Mouse (Mus musculus) hindbrain, embryonic 10.5 days (tissue): ENCODE measurements around the gene Ahrr. TPM values are rescaled to one million over a fixed set of nuclear protein-coding genes. Genes with fewer than 3 reads are reported as not detected.

ENCODE experiments used
- DNase-seq: peaks from one replicate; pipeline ENCODE4 v3.0.0-alpha.2; 2017; ENCODE audit warnings: low spot score
- H3K27ac ChIP-seq: fragments of 300-500 bp; sonication (generic); 2 replicates; pipeline ENCODE4 v1.5.1; 2016; ENCODE audit warnings: mild to moderate bottlenecking, moderate library complexity
- H3K27me3 ChIP-seq: fragments of 300-500 bp; sonication (generic); 2 replicates; pipeline ENCODE4 v1.6.1; 2016; ENCODE audit warnings: mild to moderate bottlenecking; ENCODE audit not compliant: poor library complexity, insufficient read depth, severe bottlenecking
- H3K36me3 ChIP-seq: fragments of 300-500 bp; sonication (generic); 2 replicates; pipeline ENCODE4 v1.6.1; 2016; ENCODE audit warnings: mild to moderate bottlenecking, moderate library complexity
- H3K4me1 ChIP-seq: fragments of 300-500 bp; sonication (generic); replicated peaks from 2 replicates; pipeline ENCODE4 v1.6.1; 2016; ENCODE audit warnings: mild to moderate bottlenecking
- H3K4me3 ChIP-seq: fragments of 300-500 bp; sonication (generic); 2 replicates; pipeline ENCODE4 v1.5.1; 2016; ENCODE audit warnings: mild to moderate bottlenecking, moderate library complexity
- H3K9me3 ChIP-seq: fragments of 300-500 bp; sonication (generic); 2 replicates; pipeline ENCODE4 v1.6.1; 2016; ENCODE audit warnings: mild to moderate bottlenecking, moderate library complexity
- WGBS: fragments of 180-500 bp; shearing (Covaris S2); methylation state at CpG from one replicate; pipeline ENCODE4 v1.1.7; 2016; 5-methylcytosine and 5-hydroxymethylcytosine counted together
- polyA plus RNA-seq: library from polyadenylated mRNA; unstranded; fragments of >200 nt; fragmentation: Nextera tagmentation; extraction: Ambion mirVana; gene quantifications from 2 replicates; pipeline ENCODE4 v1.2.1, GENCODE M21; 2016

Gene Ahrr
- polyA plus RNA-seq = 0.81 and 1.1 TPM in 2 replicates

DNA sequence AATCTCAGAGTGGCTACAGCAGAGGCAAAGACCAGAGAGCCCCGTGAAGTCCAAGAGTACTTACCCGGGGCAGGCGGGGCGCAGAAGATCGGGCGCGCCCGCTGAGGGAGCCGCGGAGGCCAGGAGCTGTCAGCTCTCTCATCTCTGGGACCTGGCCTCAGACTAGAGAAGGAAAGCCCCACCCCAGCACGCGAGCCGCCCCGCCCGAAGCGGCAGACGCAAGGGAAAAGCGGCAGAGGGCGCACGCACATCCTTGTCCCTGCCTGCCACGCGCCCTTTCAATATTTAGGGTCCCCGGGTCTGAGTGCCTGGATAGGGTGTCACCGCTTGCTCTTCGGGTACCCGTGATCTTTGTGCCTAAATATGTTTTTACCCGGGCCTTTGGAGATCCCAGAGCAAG lies at the start of gene Ahrr:
Gene Ahrr, minus strand, starts transcription at position 165 of the 400 bp plus-strand sequence.
- H3K4me1 ChIP-seq = peaks cover 9% of the 10 kb centered on the region; the same call in 1 of the 2 replicates
- H3K4me3 ChIP-seq = peak within 1 kb of the TSS; percentile 45
- peak; percentile 70 for DNase-seq
- H3K27me3 ChIP-seq = peaks cover 27% of the 10 kb centered on the region
- 1% methylated on average over 27 of the region's 27 CpGs for WGBS
- peak within 1 kb of the TSS; percentile 23; the same call in 1 of the 2 replicates for H3K27ac ChIP-seq
- H3K9me3 ChIP-seq = no peaks in the 10 kb centered on the region
- no peaks in the 10 kb centered on the region for H3K36me3 ChIP-seq

DNA sequence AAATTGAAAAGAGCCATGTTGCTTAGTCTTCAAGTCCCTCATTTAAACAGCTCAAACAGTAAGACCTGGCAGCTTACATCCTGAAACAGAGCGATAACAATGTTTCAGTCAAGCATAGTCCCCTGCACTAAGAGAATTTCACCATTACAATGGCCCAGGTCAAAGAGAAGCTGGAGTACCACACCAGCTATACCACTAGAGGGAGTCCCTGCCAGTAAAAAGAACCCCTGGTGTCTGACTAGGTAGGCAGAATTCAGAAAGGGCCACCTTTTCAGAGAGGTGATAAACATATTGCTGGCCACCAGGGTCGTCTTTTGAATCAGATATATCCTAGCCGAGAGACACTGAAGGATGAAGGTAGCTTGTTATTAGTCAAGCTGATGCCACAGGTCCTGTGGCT lies 48.9 kb upstream of the Ahrr start:
- WGBS = 61% methylated on average over 3 of the region's 3 CpGs
- Histone ChIP-seq H3K27me3 (no peaks in the 10 kb centered on the region), H3K4me1 (no peaks in the 10 kb centered on the region), H3K4me3 (no peak overlapping the region), H3K36me3 (peaks cover 87% of the 10 kb centered on the region), H3K9me3 (no peaks in the 10 kb centered on the region), H3K27ac (no peak overlapping the region)
- DNase-seq = peak; percentile 33

- Histone ChIP-seq H3K27ac (no peak overlapping the region), H3K27me3 (no peaks in the 10 kb centered on the region), H3K36me3 (peaks cover 90% of the 10 kb centered on the region), H3K4me1 (no peaks in the 10 kb centered on the region), H3K9me3 (no peaks in the 10 kb centered on the region), H3K4me3 (no peak overlapping the region)
- no peak for DNase-seq
Measured at GRCm38 (mm10) chr13:74329321-74329720, 37.2 kb upstream of the Ahrr start.

DNA sequence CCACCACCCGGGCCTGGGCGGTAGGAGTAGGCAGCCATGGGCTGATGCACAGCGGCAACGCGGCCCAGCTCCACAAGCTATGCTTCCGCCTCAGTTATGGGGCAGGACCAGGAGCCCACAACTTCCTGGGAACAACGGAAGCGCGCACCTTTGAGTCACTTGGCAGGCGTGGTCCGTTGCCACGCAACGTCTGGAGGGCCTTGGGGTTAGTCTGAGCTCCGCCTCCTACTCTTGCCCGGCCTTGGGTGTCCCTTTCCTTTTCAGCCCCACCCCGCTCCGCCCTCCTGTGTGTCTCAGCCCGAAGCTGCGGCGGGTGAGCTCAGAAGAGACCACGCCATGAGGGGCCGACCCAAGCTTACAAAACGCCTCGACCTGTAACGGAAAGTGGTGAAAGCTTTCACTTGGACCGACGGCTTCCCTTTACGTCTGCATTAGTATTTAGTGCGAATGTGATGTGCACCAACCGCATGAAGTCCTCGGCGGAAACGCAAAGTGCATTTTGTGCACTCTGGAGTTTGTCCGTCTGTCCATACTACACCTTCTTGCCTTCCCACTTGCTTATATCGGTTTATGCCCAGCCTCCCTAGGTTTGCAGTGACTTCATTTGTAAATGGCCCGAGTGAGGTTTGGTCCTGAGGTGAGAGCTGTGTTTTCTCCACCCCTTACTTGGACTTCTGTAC lies 25.2 kb upstream of the Ahrr start, which contains the start of gene Pdcd6:
Gene Pdcd6, minus strand, starts transcription at position 411 of the 680 bp plus-strand sequence.
- peaks cover 18% of the 10 kb centered on the region for H3K4me1 ChIP-seq
- H3K4me3 ChIP-seq = peak within 1 kb of the TSS; percentile 90
- no peaks in the 10 kb centered on the region for H3K27me3 ChIP-seq
- peak; percentile 93 for DNase-seq
- peaks cover 44% of the 10 kb centered on the region for H3K36me3 ChIP-seq
- H3K27ac ChIP-seq = peak within 1 kb of the TSS; percentile 89
- under 1% methylated on average over 36 of the region's 36 CpGs for WGBS
- no peaks in the 10 kb centered on the region for H3K9me3 ChIP-seq

- Histone ChIP-seq H3K4me1 (peaks cover 18% of the 10 kb centered on the region), H3K4me3 (peak overlapping the region; percentile 90), H3K36me3 (peaks cover 39% of the 10 kb centered on the region), H3K27me3 (no peaks in the 10 kb centered on the region), H3K9me3 (no peaks in the 10 kb centered on the region), H3K27ac (peak overlapping the region; percentile 89)
- DNase-seq = no peak
- 4% methylated on average over 15 of the region's 15 CpGs for WGBS
Measured at GRCm38 (mm10) chr13:74316789-74317169, 24.6 kb upstream of the Ahrr start.

DNA sequence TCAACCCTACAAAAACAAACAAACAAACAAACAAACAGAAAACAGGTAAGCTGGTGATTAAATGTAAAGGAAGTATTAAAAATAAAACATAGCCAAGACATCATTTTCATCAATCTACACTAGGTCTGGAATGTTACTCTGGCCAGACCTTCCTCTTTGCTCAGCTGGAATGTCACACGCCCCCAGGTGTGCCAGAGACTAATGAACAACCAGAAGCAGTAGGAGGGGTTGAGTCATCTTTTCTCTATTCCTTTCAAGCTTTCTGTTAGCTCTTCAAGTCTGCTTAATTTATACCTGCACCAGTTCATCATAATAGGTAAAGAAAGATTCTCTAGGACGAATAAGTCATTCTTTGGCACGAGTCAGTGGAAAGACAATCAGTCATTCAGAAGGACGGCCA lies 24.3 kb upstream of the Ahrr start:
- H3K27me3 ChIP-seq = no peaks in the 10 kb centered on the region
- H3K4me1 ChIP-seq = peaks cover 18% of the 10 kb centered on the region
- peak overlapping the region; percentile 89; the same call in 1 of the 2 replicates for H3K27ac ChIP-seq
- H3K9me3 ChIP-seq = no peaks in the 10 kb centered on the region
- DNase-seq = no peak
- 31% methylated on average over 4 of the region's 4 CpGs for WGBS
- peak overlapping the region; percentile 90 for H3K4me3 ChIP-seq
- H3K36me3 ChIP-seq = peaks cover 39% of the 10 kb centered on the region

DNA sequence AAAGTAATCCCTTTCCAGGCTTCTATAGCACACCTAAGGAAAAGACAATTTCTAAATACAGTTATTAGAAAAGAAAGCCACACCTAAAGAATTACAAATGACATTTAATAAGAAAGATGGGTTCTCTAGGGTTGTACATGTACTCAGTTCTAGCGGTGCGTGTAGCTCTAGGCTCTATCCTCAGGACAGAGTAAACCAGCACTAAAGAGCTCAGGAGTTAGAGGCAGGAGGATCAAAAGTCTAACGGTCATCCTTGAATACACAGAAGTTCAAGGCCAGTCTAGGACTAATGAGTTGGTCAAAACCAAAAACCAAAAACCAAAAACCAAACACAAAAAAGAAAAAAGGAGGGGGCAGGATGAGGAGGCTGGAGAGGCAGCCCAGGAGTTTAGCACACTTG lies 22.5 kb upstream of the Ahrr start:
- H3K27ac ChIP-seq = no peak overlapping the region
- H3K36me3 ChIP-seq = peaks cover 40% of the 10 kb centered on the region
- H3K9me3 ChIP-seq = no peaks in the 10 kb centered on the region
- peaks cover 18% of the 10 kb centered on the region for H3K4me1 ChIP-seq
- no peaks in the 10 kb centered on the region for H3K27me3 ChIP-seq
- H3K4me3 ChIP-seq = no peak overlapping the region
- no peak for DNase-seq
- WGBS = 98% methylated on average over 3 of the region's 3 CpGs

GRCm38 (mm10) chr13:74305780-74306179 lies 13.6 kb upstream of the Ahrr start:
- DNase-seq = no peak
- H3K27ac ChIP-seq = no peak overlapping the region
- WGBS = 95% methylated on average over 1 of the region's 1 CpGs
- H3K36me3 ChIP-seq = peaks cover 90% of the 10 kb centered on the region
- H3K27me3 ChIP-seq = no peaks in the 10 kb centered on the region
- no peaks in the 10 kb centered on the region for H3K9me3 ChIP-seq
- H3K4me1 ChIP-seq = no peaks in the 10 kb centered on the region
- H3K4me3 ChIP-seq = no peak overlapping the region

GRCm38 (mm10) chr13:74305380-74305779 lies 13.2 kb upstream of the Ahrr start:
- H3K27ac ChIP-seq = no peak overlapping the region
- H3K36me3 ChIP-seq = peaks cover 86% of the 10 kb centered on the region
- H3K27me3 ChIP-seq = no peaks in the 10 kb centered on the region
- no peak for DNase-seq
- no peak overlapping the region for H3K4me3 ChIP-seq
- H3K9me3 ChIP-seq = no peaks in the 10 kb centered on the region
- WGBS = 90% methylated on average over 6 of the region's 6 CpGs
- no peaks in the 10 kb centered on the region for H3K4me1 ChIP-seq

DNA sequence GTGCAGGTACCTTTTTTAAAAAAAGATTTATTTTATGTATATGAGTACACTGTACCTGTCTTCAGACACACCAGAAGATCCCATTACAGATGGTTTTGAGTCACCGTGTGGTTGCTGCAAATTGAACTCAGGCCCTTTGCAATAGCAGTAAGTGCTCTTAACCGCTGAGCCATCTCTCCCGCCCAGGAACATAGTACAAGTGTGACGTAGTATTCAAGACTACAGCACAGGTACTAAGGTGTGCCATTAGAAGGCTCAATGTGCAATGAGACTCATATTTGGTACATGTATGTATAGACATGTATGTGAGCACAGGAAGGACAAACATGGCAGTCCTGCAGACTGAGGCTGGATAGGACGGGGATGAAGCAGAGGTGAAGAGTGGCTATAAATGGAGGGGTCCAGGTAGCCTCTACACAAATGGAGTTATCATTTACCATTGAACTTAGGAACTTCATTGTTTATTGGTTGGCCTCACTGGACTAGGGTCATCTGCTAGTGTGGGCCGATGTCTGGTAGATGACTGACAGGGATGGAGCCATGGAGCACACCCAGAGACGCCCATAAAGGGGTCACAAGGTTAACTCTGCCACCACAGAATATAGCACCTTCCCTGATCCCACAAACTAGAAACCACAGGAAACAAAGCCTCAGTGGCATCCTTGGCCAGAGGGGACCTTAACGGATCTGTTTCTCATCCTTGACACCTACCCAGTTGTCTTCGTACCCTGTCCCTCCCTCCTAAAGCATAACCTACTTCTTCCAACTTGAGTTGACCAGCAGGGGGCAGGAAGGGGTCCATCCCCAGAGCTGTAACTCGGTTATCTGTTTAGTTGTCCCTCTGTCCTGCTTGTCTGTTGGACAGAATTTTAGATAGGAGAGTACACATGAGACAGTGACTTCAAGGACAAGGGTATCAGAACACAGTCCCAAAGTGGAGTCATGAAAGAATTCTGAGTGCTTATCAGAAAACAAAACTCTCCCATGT lies 10.2 kb upstream of the Ahrr start:
- H3K27ac ChIP-seq = no peak overlapping the region
- no peak overlapping the region for H3K4me3 ChIP-seq
- H3K27me3 ChIP-seq = no peaks in the 10 kb centered on the region
- H3K4me1 ChIP-seq = no peaks in the 10 kb centered on the region
- WGBS = 85% methylated on average over 10 of the region's 10 CpGs
- no peak for DNase-seq
- H3K36me3 ChIP-seq = peaks cover 57% of the 10 kb centered on the region
- H3K9me3 ChIP-seq = no peaks in the 10 kb centered on the region

DNA sequence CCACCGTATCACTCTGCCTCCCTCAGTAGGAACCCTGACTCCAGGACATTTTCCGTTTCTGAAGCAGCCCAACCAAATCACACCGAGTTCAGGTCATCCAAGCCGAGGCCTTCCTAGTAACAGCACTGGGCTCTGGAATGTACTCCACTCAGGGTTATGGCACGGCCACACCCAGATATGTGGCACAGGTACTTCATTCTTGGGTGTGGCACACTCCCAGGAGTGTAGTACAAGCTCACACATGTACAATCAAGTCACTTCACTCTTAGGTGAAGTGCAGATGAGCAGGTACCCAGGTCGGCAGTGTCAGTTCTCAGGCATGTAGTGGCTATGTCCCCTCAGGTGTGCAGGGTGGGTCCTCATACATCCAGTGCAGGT lies 9.5 kb upstream of the Ahrr start:
- Histone ChIP-seq H3K4me1 (no peaks in the 10 kb centered on the region), H3K27me3 (no peaks in the 10 kb centered on the region), H3K9me3 (no peaks in the 10 kb centered on the region), H3K36me3 (peaks cover 50% of the 10 kb centered on the region), H3K4me3 (no peak overlapping the region), H3K27ac (no peak overlapping the region)
- no peak for DNase-seq
- 79% methylated on average over 6 of the region's 6 CpGs for WGBS

DNA sequence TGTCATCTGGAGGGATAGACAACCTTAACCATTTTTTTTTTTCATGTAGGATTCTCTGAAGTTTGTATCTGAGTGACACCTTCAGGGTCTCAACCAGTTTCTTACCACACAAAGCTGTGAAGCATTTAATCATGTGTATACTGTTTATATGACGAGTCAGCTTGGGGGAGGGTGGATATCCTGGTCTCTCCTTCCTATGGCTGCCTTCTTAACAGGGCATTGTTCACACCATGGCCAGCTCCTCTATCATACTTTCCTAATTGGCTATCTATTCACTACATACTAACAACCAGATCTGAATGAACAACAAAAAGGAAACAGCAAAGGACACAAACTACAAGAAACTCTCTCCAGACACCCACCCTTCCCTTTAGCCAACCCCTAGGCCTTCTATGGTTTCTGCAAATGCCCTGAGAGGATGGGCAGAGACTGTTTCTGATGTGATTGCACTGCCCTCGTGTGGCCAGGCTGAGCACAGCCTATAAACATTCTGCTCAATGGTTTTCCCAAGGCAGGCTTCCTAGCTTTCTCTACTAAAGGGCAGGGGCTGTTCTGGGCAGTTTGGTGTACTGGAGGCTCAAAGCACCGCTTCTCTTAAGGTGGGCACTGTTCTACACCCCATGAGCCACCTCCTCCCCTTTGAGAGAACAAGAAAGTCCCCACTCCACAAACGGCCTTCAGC lies 8.9 kb upstream of the Ahrr start:
- 49% methylated on average over 4 of the region's 4 CpGs for WGBS
- Histone ChIP-seq H3K36me3 (peaks cover 44% of the 10 kb centered on the region), H3K9me3 (no peaks in the 10 kb centered on the region), H3K4me3 (no peak overlapping the region), H3K4me1 (no peaks in the 10 kb centered on the region), H3K27ac (no peak overlapping the region), H3K27me3 (no peaks in the 10 kb centered on the region)
- peak; percentile 66 for DNase-seq
